Mouse (Mus musculus): ENCODE data around the gene Oca2.

DNA sequence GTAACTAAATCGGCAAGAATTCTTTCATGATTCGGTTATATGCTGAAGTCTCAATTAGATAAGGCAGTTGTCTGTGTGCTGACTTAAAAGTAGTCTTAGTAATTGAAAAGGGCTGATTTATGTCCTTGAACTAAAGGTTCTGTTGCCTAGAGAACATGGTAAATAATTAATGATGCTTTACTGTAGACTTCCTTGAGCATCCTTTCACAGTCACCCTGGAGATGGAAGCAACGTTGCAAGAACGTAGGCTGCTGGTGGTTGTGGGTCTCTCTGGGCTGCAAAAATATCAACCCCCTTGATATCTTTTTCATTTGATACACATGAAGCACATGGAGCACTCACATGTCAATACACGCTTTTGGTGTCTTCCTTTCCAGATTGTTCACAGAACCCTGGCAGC lies 74.8 kb downstream of the Oca2 start:
- TF ChIP-seq CTCF (IDR thresholded peaks at IDR 0.05; ENCODE audit: control insufficient read depth, insufficient read depth, insufficient read length) (no peak), CEBPB (IDR thresholded peaks at IDR 0.05; ENCODE audit: low read depth) (no peak), USF1 (IDR thresholded peaks at IDR 0.05; ENCODE audit: low read depth) (no peak), MYOD1 (IDR thresholded peaks at IDR 0.05; ENCODE audit: control insufficient read depth, insufficient read length, low read depth) (no peak), MYOG (IDR thresholded peaks at IDR 0.05; ENCODE audit: control insufficient read depth, extremely low read depth, insufficient read length) (no peak)
